Mouse (Mus musculus) thymus, adult 2 months (tissue): ENCODE data around the gene Zscan22. TPM values are rescaled to one million over a fixed set of nuclear protein-coding genes. Genes with fewer than 3 reads are reported as not detected.

Source experiments
- DNase-seq: peaks from one replicate; pipeline ENCODE4 v3.0.0; 2021
- H3K27ac ChIP-seq: fragments of 200-500 bp; 2 replicates; pipeline ENCODE4 v1.5.1; 2012; ENCODE audit warnings: low read length, control low read depth; ENCODE audit not compliant: control insufficient read depth, insufficient read depth
- H3K27me3 ChIP-seq: fragments of 200-500 bp; 2 replicates; pipeline ENCODE4 v1.6.1; 2012; ENCODE audit warnings: mild to moderate bottlenecking, low read length, moderate library complexity, mixed read lengths; ENCODE audit not compliant: control insufficient read depth, insufficient read depth
- H3K36me3 ChIP-seq: fragments of 200-500 bp; 2 replicates; pipeline ENCODE4 v1.6.1; 2012; ENCODE audit warnings: mild to moderate bottlenecking, low read length, moderate library complexity; ENCODE audit not compliant: control insufficient read depth, insufficient read depth
- H3K4me1 ChIP-seq: fragments of 200-500 bp; replicated peaks from 2 replicates; pipeline ENCODE4 v1.6.1; 2012; ENCODE audit warnings: low read length; ENCODE audit not compliant: control insufficient read depth, insufficient read depth
- H3K4me3 ChIP-seq: fragments of 200-500 bp; 2 replicates; pipeline ENCODE4 v1.5.1; 2012; ENCODE audit warnings: mild to moderate bottlenecking, low read length, control low read depth, moderate library complexity; ENCODE audit not compliant: control insufficient read depth, insufficient read depth
- CTCF ChIP-seq: fragments of 200-500 bp; IDR thresholded peaks from 2 replicates; pipeline ENCODE4 v1.5.1; 2012; ENCODE audit warnings: mild to moderate bottlenecking, control low read depth, low read length, moderate library complexity, borderline replicate concordance; ENCODE audit not compliant: control insufficient read depth, poor library complexity, insufficient read depth; ENCODE audit errors: extremely low read depth
- POLR2A ChIP-seq: fragments of 200-500 bp; IDR thresholded peaks from 2 replicates; pipeline ENCODE4 v1.6.1; 2012; ENCODE audit warnings: mild to moderate bottlenecking, low read length, control low read depth, moderate library complexity; ENCODE audit not compliant: control insufficient read depth, poor library complexity, insufficient read depth; ENCODE audit errors: extremely low read depth
- WGBS: fragments of 180-500 bp; shearing (Covaris S2); methylation state at CpG from one replicate; pipeline ENCODE4 v1.1.7; 2018; 5-methylcytosine and 5-hydroxymethylcytosine counted together
- polyA plus RNA-seq: library from polyadenylated mRNA; depleted of rRNA; stranded (reverse); fragments of >200 nt; gene quantifications from 2 replicates; pipeline ENCODE4 v1.2.3, GENCODE M21; 2012

Zscan22 gene
- polyA plus RNA-seq, 1 experiment = 14.9 TPM

DNA sequence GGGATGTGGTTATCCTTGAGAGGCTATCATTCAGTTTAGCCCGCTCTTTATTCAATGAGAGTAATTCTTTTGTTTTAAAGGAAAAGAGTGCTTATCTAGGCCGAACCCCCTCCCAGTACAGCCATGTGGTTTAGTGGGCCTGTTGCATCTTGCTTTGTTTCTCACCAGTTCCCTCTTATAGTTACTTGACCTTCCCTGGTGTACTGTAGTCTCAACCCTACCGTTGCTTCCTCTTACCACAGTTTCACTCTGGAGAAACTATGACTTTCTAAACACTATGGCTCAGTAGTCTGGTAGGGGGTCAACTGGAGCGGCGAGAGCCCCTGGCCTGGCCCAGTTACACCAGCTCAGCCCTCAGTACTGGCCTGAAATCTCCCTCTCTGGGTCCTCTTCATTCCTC, 10.0 kb upstream of the Zscan22 start:
- no peak for DNase-seq
- Histone ChIP-seq H3K36me3 (peaks cover 13% of the 10 kb centered on the region), H3K4me3 (no peak overlapping the region), H3K27me3 (no peaks in the 10 kb centered on the region), H3K27ac (no peak overlapping the region), H3K4me1 (no peaks in the 10 kb centered on the region)
- no peak for TF ChIP-seq CTCF
- TF ChIP-seq POLR2A = no peak
- 92% methylated on average over 5 of the region's 5 CpGs for WGBS

DNA sequence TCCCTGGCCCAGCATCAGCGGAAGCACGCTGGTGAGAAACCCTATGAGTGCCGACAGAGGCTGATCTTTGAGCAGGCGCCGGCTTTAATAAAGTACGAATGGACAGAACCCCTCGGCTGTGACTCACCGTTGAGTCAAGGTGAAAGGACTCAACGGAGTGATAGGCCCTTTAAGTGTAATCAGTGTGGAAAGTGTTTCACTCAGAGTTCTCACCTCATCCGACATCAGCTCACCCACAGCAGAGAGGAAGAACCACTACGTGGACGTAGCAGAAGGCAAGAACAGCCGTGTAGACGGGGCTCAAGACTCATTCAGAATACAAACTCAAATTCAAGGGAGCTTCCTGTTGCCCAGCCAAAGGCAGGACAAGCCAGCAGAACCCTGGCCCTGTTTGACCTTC, 6.7 kb upstream of the Zscan22 start:
- Histone ChIP-seq H3K4me1 (no peaks in the 10 kb centered on the region), H3K27ac (no peak overlapping the region), H3K27me3 (no peaks in the 10 kb centered on the region), H3K36me3 (peaks cover 13% of the 10 kb centered on the region), H3K4me3 (no peak overlapping the region)
- TF ChIP-seq CTCF (no peak), POLR2A (no peak)
- no peak for DNase-seq
- 94% methylated on average over 14 of the region's 14 CpGs for WGBS

DNA sequence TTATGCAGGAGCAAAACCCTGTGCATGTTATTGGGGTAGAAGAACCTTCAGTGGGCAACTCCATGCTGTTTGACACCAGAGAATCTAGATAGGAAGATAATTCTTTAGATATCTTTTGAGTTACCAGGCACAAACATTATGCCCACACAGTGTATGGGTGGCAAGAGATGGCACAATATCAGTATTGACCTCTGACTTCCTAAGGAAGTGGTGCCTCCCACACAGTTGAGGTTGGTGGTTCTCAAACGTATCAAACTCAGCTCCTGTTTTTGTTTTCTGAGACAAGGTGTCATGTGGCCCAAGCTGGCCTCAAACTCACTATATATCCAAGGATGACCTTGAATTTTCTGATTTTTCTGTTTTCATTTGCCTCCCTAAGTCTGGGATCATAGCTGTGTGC, 6.3 kb upstream of the Zscan22 start:
- Histone ChIP-seq H3K36me3 (peaks cover 10% of the 10 kb centered on the region), H3K27ac (no peak overlapping the region), H3K4me1 (no peaks in the 10 kb centered on the region), H3K27me3 (no peaks in the 10 kb centered on the region), H3K4me3 (no peak overlapping the region)
- no peak for DNase-seq
- WGBS = 39% methylated on average over 1 of the region's 1 CpGs
- TF ChIP-seq CTCF = no peak

DNA sequence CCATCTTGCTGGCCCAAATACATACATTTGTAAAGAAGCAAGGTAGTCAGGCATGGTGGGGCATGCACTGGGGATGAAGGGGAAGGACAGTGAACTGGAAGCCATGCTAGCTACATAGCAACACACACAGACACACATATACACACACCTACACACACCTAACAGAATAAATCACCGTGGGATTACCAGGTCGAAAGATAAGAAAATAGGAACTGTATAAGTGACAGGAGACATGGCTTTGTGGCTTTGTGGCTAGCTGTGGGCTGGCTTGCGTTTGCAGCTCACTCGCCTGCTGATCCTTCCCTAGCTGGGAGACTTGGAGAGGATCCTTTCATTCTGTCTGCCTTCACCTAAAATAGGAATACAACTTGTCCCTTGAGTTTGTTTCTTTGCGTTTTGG, 3.9 kb downstream of the Zscan22 start:
- H3K4me1 ChIP-seq = peaks cover 3% of the 10 kb centered on the region; the same call in 1 of the 2 replicates
- H3K4me3 ChIP-seq = no peak overlapping the region
- no peak for DNase-seq
- TF ChIP-seq CTCF (no peak), POLR2A (no peak)
- no peak overlapping the region for H3K27ac ChIP-seq
- H3K36me3 ChIP-seq = peaks cover 3% of the 10 kb centered on the region; the same call in 1 of the 2 replicates
- WGBS = 49% methylated on average over 5 of the region's 5 CpGs
- H3K27me3 ChIP-seq = no peaks in the 10 kb centered on the region

DNA sequence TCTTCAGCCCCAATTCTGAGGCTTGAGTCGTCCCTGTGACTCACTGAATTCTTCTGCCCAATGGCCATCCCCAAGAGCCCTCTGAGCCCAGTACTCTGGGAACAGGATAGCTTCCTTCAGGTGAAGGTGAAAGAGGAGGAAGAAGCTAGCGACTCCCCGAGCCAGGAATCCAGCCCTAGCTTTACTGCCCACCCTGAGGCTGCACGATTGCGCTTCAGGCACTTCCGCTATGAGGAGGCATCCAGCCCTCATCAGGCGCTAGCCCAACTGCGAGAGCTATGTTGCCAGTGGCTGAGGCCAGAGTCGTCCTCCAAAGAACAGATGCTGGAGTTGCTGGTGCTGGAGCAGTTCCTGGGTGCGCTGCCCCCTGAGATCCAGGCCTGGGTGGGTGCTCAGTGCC, 6.0 kb downstream of the Zscan22 start:
- no peak overlapping the region for H3K27ac ChIP-seq
- DNase-seq = peak; percentile 33
- no peaks in the 10 kb centered on the region for H3K27me3 ChIP-seq
- 48% methylated on average over 10 of the region's 10 CpGs for WGBS
- peak overlapping the region; percentile 91 for H3K4me3 ChIP-seq
- peaks cover 12% of the 10 kb centered on the region for H3K36me3 ChIP-seq
- no peaks in the 10 kb centered on the region for H3K4me1 ChIP-seq
- TF ChIP-seq CTCF (no peak), POLR2A (no peak)

DNA sequence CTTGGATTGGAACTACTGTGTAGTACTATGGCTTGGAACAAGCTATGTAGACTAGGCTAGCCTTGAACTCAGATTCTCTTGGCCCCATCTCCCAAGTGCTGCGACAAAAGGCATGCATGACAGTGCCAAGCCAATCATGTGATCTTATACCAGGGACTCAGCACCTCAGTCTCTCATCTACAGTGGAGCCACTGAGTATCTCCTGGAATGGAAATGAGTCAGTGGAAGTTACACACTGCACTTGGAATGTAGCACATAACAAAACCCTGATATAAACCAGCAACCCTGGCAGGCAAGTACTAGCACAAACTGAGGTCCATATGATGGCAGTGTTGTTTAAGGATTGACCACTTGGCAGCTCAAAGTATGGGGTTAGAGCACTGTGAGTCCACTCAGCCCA, 7.5 kb downstream of the Zscan22 start:
- peaks cover 3% of the 10 kb centered on the region for H3K4me1 ChIP-seq
- no peak for DNase-seq
- WGBS = 100% methylated on average over 1 of the region's 1 CpGs
- H3K27me3 ChIP-seq = no peaks in the 10 kb centered on the region
- H3K27ac ChIP-seq = no peak overlapping the region
- H3K4me3 ChIP-seq = no peak overlapping the region
- TF ChIP-seq CTCF = no peak
- no peak for TF ChIP-seq POLR2A
- H3K36me3 ChIP-seq = peaks cover 12% of the 10 kb centered on the region

DNA sequence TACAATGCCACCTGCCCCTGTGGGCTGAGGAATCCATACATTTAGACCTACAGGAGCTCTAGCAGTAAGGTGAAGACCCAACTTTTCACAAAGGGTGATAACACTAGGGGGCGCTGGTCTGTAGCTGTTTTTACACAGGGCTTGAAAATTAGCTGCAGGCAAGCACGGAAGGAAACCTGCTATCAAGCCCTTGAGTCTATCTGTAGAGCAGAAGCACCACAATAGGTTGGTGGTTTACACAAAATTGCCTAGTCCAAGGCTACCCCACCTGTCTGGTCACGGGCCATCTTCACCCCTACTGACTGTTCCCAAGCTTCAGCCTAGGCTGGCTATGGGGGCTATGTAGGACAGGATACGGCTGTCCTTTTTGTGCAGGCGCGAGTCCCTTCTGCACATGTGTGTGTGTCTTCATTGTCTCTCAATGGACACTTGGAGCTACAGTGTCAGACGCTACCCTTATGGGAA, 11.9 kb downstream of the Zscan22 start:
- H3K27me3 ChIP-seq = no peaks in the 10 kb centered on the region
- TF ChIP-seq CTCF = no peak
- H3K4me1 ChIP-seq = peaks cover 3% of the 10 kb centered on the region
- peaks cover 12% of the 10 kb centered on the region for H3K36me3 ChIP-seq
- peak; percentile 90 for DNase-seq
- 18% methylated on average over 7 of the region's 7 CpGs for WGBS
- H3K27ac ChIP-seq = peak overlapping the region; percentile 97
- peak overlapping the region; percentile 25; the same call in 1 of the 2 replicates for H3K4me3 ChIP-seq

DNA sequence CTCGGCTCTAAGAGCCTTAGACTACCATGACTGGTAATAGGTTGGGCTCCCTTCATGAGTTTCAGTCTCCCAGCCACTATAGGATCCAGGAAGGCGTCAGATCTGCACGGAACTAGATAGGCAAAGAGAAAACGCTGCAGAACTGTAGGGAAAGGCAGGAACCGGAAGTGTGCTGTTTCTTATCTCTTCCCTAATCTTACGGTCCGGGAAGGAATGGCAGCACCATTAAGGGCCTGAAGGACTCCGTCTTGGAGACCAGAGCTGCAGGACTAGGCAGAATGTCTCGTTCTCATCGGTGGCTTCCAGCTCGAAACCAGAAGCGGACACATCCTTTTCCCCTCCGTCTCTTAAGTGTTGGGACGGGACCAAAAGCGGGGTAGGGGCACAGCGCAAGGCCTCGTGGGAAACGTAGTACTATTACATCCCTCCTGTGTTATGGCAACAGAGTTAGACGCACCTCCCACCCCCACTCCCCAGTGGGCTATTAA, 12.6 kb downstream of the Zscan22 start:
- H3K4me1 ChIP-seq = peaks cover 3% of the 10 kb centered on the region

More for the DNA sequence above, 12.6 kb downstream of the Zscan22 start:
- peak overlapping the region; percentile 99 for H3K4me3 ChIP-seq
- no peaks in the 10 kb centered on the region for H3K27me3 ChIP-seq
- 2% methylated on average over 19 of the region's 19 CpGs for whole genome bisulfite sequencing
- peak overlapping the region; percentile 97 for H3K27ac ChIP-seq
- DNase-seq = peak; percentile 57
- TF ChIP-seq CTCF = no peak
- peak; percentile 51; the same call in 1 of the 2 replicates for TF ChIP-seq POLR2A
- H3K36me3 ChIP-seq = peaks cover 12% of the 10 kb centered on the region
